Mouse (Mus musculus) liver, postnatal 0 days (tissue): Measurements from ENCODE around the gene Rhd. TPM values are rescaled to one million over a fixed set of nuclear protein-coding genes. Genes with fewer than 3 reads are reported as not detected.

ENCODE experiments used
- ATAC-seq: fragments of 200-750 bp; cut with Nextera tagmentation; 2 replicates; pipeline ENCODE4 v1.8.0; 2017; ENCODE audit warnings: mild to moderate bottlenecking, moderate library complexity
- DNase-seq: peaks from one replicate; pipeline ENCODE4 v3.0.0-alpha.2; 2016
- H3K27ac ChIP-seq: fragments of 300-500 bp; sonication (generic); 2 replicates; pipeline ENCODE4 v1.5.1; 2014; ENCODE audit warnings: antibody characterized with exemption, moderate library complexity, mild to moderate bottlenecking, low read depth
- H3K27me3 ChIP-seq: fragments of 300-500 bp; sonication (generic); 2 replicates; pipeline ENCODE4 v1.6.1; 2014; ENCODE audit warnings: low read length, control low read depth, mixed read lengths; ENCODE audit not compliant: insufficient read depth
- H3K36me3 ChIP-seq: fragments of 300-500 bp; sonication (generic); replicated peaks from 2 replicates; pipeline ENCODE4 v1.6.1; 2014; ENCODE audit warnings: mild to moderate bottlenecking, control low read depth, low read length, moderate library complexity, mixed read lengths; ENCODE audit not compliant: insufficient read depth
- H3K4me1 ChIP-seq: fragments of 300-500 bp; sonication (generic); 2 replicates; pipeline ENCODE4 v1.6.1; 2014; ENCODE audit warnings: antibody characterized with exemption, mild to moderate bottlenecking, control low read depth; ENCODE audit not compliant: insufficient read depth
- H3K4me2 ChIP-seq: fragments of 300-500 bp; sonication (generic); 2 replicates; pipeline ENCODE4 v1.6.1; 2014; ENCODE audit warnings: low read depth, mild to moderate bottlenecking, low read length, moderate library complexity, mixed read lengths
- H3K4me3 ChIP-seq: fragments of 300-500 bp; sonication (generic); 2 replicates; pipeline ENCODE4 v1.5.1; 2014; ENCODE audit warnings: low read depth, low read length
- H3K9ac ChIP-seq: fragments of 300-500 bp; sonication (generic); replicated peaks from 2 replicates; pipeline ENCODE4 v1.6.1; 2014; ENCODE audit warnings: mild to moderate bottlenecking, moderate library complexity
- H3K9me3 ChIP-seq: fragments of 300-500 bp; sonication (generic); 2 replicates; pipeline ENCODE4 v1.6.1; 2016; ENCODE audit warnings: mild to moderate bottlenecking, control low read depth, low read length, mixed read lengths
- CTCF ChIP-seq: sonication (generic); IDR thresholded peaks from 2 replicates; pipeline ENCODE4 v1.5.1; 2016; ENCODE audit warnings: antibody characterized with exemption, low read depth
- EP300 ChIP-seq: IDR thresholded peaks from 2 replicates; pipeline ENCODE4 v1.6.1; 2016; ENCODE audit warnings: antibody characterized with exemption, low read depth, mild to moderate bottlenecking
- WGBS: fragments of 180-500 bp; shearing (Covaris S2); extraction: QIAGEN DNeasy Blood & Tissue Kit; methylation state at CpG from one replicate; pipeline ENCODE4 v1.1.7; 2014; ENCODE audit not compliant: insufficient replicate concordance; 5-methylcytosine and 5-hydroxymethylcytosine counted together
- polyA plus RNA-seq: library from polyadenylated mRNA; unstranded; fragments of >200 nt; fragmentation: Nextera tagmentation; extraction: Ambion mirVana; gene quantifications from 2 replicates; pipeline ENCODE4 v1.2.1, GENCODE M21; 2015

Rhd gene
- polyA plus RNA-seq, 1 experiment from 2014 or later: 214 TPM

- H3K9me3 ChIP-seq: no peaks in the 10 kb centered on the region
- H3K4me3 ChIP-seq: peak overlapping the region; percentile 61
- TF ChIP-seq EP300: no peak
- TF ChIP-seq CTCF: no peak
- H3K36me3 ChIP-seq: peaks cover 9% of the 10 kb centered on the region; the same call in 1 of the 2 replicates
- peak overlapping the region; percentile 96 for H3K27ac ChIP-seq
- DNase-seq (peak; percentile 37), ATAC-seq (no peak)
- peaks cover 4% of the 10 kb centered on the region for H3K27me3 ChIP-seq
- H3K4me1 ChIP-seq: peaks cover 21% of the 10 kb centered on the region
- WGBS: 22% methylated on average over 9 of the region's 9 CpGs
- H3K4me2 ChIP-seq: peak overlapping the region; percentile 76
- peak overlapping the region; percentile 61 for H3K9ac ChIP-seq
Measured at GRCm38 (mm10) chr4:134868490-134868889, 4.2 kb downstream of the Rhd start.

DNA sequence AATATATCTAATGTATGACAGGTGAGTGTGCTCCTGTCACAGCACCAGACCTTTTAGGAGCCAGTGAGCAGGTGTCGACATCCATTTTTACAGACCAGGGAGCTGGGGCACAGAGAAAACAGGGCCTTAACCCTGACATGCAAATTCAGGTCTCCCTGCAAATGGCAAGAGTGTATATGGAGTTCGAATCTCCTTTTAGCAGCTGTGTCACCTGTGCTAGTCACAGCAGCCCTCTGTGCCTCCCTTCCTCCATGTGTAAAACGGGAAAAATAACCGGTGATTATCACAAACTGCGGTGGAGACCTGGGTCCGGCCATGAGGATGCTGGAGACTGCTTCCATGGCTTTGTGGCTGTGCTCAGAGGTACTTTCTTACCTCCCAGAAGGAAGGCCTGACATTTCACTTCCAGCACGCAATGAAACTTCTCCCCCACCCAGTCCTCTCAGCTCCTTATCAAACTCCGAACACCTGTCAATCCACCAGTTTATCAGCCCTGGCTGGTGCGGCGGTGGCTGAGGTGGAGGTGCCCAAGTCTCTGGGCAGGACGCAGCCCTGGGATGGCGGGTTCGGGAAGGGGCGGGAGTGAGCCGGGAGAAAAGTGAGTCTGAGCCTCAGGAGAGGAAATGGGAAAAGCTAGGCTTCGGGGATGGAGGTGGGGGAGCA is 4.9 kb downstream of the Rhd start:
- DNase-seq (peak; percentile 81), ATAC-seq (peak; percentile 89)
- peak; percentile 97 for TF ChIP-seq EP300
- no peak for TF ChIP-seq CTCF
- WGBS: 13% methylated on average over 16 of the region's 16 CpGs
- H3K36me3 ChIP-seq: peaks cover 9% of the 10 kb centered on the region; the same call in 1 of the 2 replicates
- peak overlapping the region; percentile 76 for H3K4me2 ChIP-seq
- peak overlapping the region; percentile 61 for H3K4me3 ChIP-seq
- peaks cover 21% of the 10 kb centered on the region for H3K4me1 ChIP-seq
- peaks cover 4% of the 10 kb centered on the region for H3K27me3 ChIP-seq
- H3K9me3 ChIP-seq: no peaks in the 10 kb centered on the region
- peak overlapping the region; percentile 96 for H3K27ac ChIP-seq
- peak overlapping the region; percentile 69 for H3K9ac ChIP-seq

- DNase-seq (no peak), ATAC-seq (peak; percentile 29)
- peak overlapping the region; percentile 96 for H3K27ac ChIP-seq
- H3K4me2 ChIP-seq: peak overlapping the region; percentile 76
- H3K9me3 ChIP-seq: no peaks in the 10 kb centered on the region
- peaks cover 9% of the 10 kb centered on the region; the same call in 1 of the 2 replicates for H3K36me3 ChIP-seq
- H3K4me1 ChIP-seq: peaks cover 21% of the 10 kb centered on the region
- TF ChIP-seq EP300 (no peak), CTCF (no peak)
- peak overlapping the region; percentile 61 for H3K4me3 ChIP-seq
- H3K27me3 ChIP-seq: peaks cover 4% of the 10 kb centered on the region
- 53% methylated on average over 7 of the region's 7 CpGs for WGBS
- H3K9ac ChIP-seq: peak overlapping the region; percentile 69
Measured at GRCm38 (mm10) chr4:134869815-134870375, 5.6 kb downstream of the Rhd start.

GRCm38 (mm10) chr4:134871477-134871876 is 7.1 kb downstream of the Rhd start:
- H3K9ac ChIP-seq: no peak overlapping the region; the same call in 1 of the 2 replicates
- no peak overlapping the region for H3K27ac ChIP-seq
- DNase-seq: no peak
- no peak for ATAC-seq
- peaks cover 4% of the 10 kb centered on the region for H3K27me3 ChIP-seq
- 39% methylated on average over 4 of the region's 4 CpGs for WGBS
- H3K9me3 ChIP-seq: no peaks in the 10 kb centered on the region
- TF ChIP-seq CTCF: no peak
- no peak for TF ChIP-seq EP300
- peaks cover 21% of the 10 kb centered on the region for H3K4me1 ChIP-seq
- H3K36me3 ChIP-seq: peaks cover 15% of the 10 kb centered on the region
- no peak overlapping the region for H3K4me3 ChIP-seq
- no peak overlapping the region for H3K4me2 ChIP-seq

GRCm38 (mm10) chr4:134871950-134872349 is 7.6 kb downstream of the Rhd start:
- Histone ChIP-seq H3K27ac (no peak overlapping the region), H3K36me3 (peaks cover 16% of the 10 kb centered on the region), H3K4me3 (no peak overlapping the region), H3K4me2 (no peak overlapping the region), H3K4me1 (peaks cover 21% of the 10 kb centered on the region), H3K9ac (no peak overlapping the region; the same call in 1 of the 2 replicates), H3K9me3 (no peaks in the 10 kb centered on the region), H3K27me3 (peaks cover 4% of the 10 kb centered on the region)
- no peak for ATAC-seq
- no peak for DNase-seq
- WGBS: 70% methylated on average over 2 of the region's 2 CpGs
- no peak for TF ChIP-seq EP300
- TF ChIP-seq CTCF: no peak

DNA sequence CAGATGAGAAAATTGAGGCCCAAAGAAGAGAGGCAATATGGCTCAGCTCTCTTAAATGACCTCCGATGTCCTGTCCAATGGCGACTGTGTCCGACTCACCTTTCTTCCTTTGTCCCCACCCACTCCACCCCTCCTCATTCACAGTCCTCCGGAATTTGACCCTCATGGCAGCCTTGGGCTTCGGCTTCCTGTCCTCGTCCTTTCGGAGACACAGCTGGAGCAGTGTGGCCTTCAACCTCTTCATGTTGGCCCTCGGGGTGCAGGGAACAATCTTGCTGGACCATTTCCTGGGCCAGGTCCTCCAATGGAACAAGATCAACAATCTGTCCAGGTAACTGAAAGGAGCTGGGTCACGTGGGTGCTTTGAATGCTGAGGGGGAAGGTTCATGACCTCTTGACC is 11.8 kb downstream of the Rhd start:
- H3K36me3 ChIP-seq: peaks cover 19% of the 10 kb centered on the region
- H3K4me1 ChIP-seq: peaks cover 9% of the 10 kb centered on the region; the same call in 1 of the 2 replicates
- H3K4me3 ChIP-seq: no peak overlapping the region
- WGBS: 80% methylated on average over 9 of the region's 9 CpGs
- no peak for ATAC-seq
- no peak overlapping the region for H3K27ac ChIP-seq
- no peak for TF ChIP-seq EP300
- TF ChIP-seq CTCF: no peak
- no peak for DNase-seq
- no peak overlapping the region for H3K4me2 ChIP-seq
- no peak overlapping the region for H3K9ac ChIP-seq
- no peaks in the 10 kb centered on the region for H3K27me3 ChIP-seq
- H3K9me3 ChIP-seq: no peaks in the 10 kb centered on the region
